Mouse (Mus musculus) embryonic facial prominence, embryonic 13.5 days (tissue): ENCODE measurements around the gene Ramp3. TPM values are rescaled to one million over a fixed set of nuclear protein-coding genes. Genes with fewer than 3 reads are reported as not detected.

ENCODE experiments used
- ATAC-seq: fragments of 200-750 bp; cut with Nextera tagmentation; 2 replicates; pipeline ENCODE4 v1.8.0; 2017; ENCODE audit warnings: low read depth; ENCODE audit not compliant: insufficient number of reproducible peaks, insufficient read depth, low FRiP score, low TSS enrichment
- H3K27ac ChIP-seq: fragments of 300-500 bp; sonication (generic); 2 replicates; pipeline ENCODE4 v1.5.1; 2015; ENCODE audit warnings: moderate library complexity, mild to moderate bottlenecking, inconsistent platforms
- H3K27me3 ChIP-seq: fragments of 300-500 bp; sonication (generic); 2 replicates; pipeline ENCODE4 v1.6.1; 2015; ENCODE audit warnings: mild to moderate bottlenecking, inconsistent platforms
- H3K36me3 ChIP-seq: fragments of 300-500 bp; sonication (generic); 2 replicates; pipeline ENCODE4 v1.6.1; 2015; ENCODE audit warnings: mild to moderate bottlenecking, inconsistent platforms
- H3K4me1 ChIP-seq: fragments of 300-500 bp; sonication (generic); 2 replicates; pipeline ENCODE4 v1.6.1; 2015; ENCODE audit warnings: inconsistent platforms
- H3K4me2 ChIP-seq: fragments of 300-500 bp; sonication (generic); 2 replicates; pipeline ENCODE4 v1.6.1; 2015; ENCODE audit warnings: moderate library complexity, mild to moderate bottlenecking, inconsistent platforms
- H3K4me3 ChIP-seq: fragments of 300-500 bp; sonication (generic); 2 replicates; pipeline ENCODE4 v1.5.1; 2015; ENCODE audit warnings: mild to moderate bottlenecking, inconsistent platforms
- H3K9ac ChIP-seq: fragments of 300-500 bp; sonication (generic); 2 replicates; pipeline ENCODE4 v1.6.1; 2015; ENCODE audit warnings: mild to moderate bottlenecking, inconsistent platforms
- H3K9me3 ChIP-seq: fragments of 300-500 bp; sonication (generic); 2 replicates; pipeline ENCODE4 v1.6.1; 2016; ENCODE audit warnings: inconsistent platforms
- WGBS: fragments of 180-500 bp; shearing (Covaris S2); methylation state at CpG from one replicate; pipeline ENCODE4 v1.1.7; 2015; ENCODE audit warnings: mixed read lengths; 5-methylcytosine and 5-hydroxymethylcytosine counted together
- polyA plus RNA-seq: library from polyadenylated mRNA; unstranded; fragments of >200 nt; fragmentation: Nextera tagmentation; extraction: Ambion mirVana; gene quantifications from 2 replicates; pipeline ENCODE4 v1.2.1, GENCODE M21; 2015

The Ramp3 gene
- polyA plus RNA-seq = 6.7 and 8.0 TPM in 2 replicates

DNA sequence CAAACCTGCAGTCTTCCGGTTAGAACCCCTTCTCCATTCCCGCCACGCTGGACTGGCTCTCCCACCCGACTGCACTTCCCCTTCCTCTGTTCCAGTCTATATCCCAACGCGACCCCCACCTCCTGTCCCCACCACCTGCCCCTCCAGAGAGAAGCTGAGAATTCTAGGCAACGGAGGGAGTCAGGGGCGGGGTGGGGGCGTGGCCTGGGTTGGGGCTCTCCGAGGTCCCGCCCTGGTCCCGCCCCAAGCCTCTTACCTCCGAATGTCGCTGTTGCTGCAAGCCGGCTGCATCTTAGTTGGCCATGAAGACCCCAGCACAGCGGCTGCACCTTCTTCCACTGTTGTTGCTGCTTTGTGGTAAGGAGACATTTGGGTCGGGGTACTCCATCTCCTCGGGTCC is at the start of gene Ramp3:
TSS of gene Ramp3 (plus strand) at position 251 of the 400 bp plus-strand sequence.
- Histone ChIP-seq H3K36me3 (no peaks in the 10 kb centered on the region), H3K27ac (no peak within 1 kb of the TSS), H3K9ac (peak within 1 kb of the TSS; percentile 54), H3K4me2 (peak within 1 kb of the TSS; percentile 75), H3K9me3 (no peaks in the 10 kb centered on the region), H3K4me1 (peaks cover 3% of the 10 kb centered on the region; the same call in 1 of the 2 replicates), H3K4me3 (peak within 1 kb of the TSS; percentile 45), H3K27me3 (peaks cover 17% of the 10 kb centered on the region)
- ATAC-seq = peak; percentile 23; the same call in 1 of the 2 replicates
- 1% methylated on average over 18 of the region's 18 CpGs for WGBS

DNA sequence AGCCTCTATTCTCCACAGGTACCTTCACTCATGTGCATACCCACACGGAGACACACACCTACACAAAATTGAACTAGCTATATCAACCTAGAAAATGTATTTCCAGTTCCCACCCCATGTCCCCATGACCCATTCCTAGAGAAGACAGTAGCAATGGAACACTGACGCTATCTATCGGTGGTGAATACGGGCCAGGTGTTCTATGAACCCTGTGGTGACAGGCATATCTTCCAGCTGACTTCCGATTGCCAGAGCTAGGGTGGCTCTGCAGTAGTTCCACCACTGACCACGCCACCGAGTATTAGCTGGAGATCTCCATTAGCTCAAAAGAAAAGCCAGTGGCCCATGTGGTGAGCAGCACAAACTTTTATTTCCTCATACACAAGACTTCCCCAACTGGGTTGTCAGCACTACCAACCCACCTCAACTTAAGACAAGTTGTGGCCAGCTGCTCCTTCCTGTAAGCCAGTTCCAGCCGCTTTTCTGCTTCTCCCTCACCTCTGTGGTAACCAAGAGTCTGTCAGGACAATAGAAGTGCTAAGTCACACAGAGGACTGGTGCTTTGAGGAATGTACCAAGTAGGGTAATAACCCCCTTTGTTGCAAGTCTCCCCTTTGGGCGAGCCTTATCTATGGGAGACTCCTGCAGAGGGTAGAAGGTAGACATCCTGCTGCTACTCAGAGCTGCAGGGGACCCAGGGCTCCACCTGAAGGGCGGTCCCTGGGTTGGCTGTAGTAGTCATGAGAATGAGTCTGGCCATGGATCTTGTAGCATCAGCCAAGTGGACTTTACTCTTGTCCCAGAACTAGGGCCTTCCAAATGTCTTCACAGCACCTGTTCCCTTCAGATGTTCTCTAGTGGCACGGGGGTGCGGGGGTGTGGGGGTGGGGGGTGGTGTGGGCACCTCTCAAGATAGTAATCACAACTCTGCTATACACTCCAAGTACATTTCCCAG is 42.8 kb upstream of the Ramp3 start:
- Histone ChIP-seq H3K27me3 (no peaks in the 10 kb centered on the region), H3K4me2 (no peak overlapping the region), H3K9me3 (no peaks in the 10 kb centered on the region), H3K4me3 (no peak overlapping the region), H3K27ac (no peak overlapping the region), H3K4me1 (no peaks in the 10 kb centered on the region), H3K36me3 (peaks cover 90% of the 10 kb centered on the region), H3K9ac (no peak overlapping the region)
- WGBS = 89% methylated on average over 12 of the region's 12 CpGs
- ATAC-seq = no peak

DNA sequence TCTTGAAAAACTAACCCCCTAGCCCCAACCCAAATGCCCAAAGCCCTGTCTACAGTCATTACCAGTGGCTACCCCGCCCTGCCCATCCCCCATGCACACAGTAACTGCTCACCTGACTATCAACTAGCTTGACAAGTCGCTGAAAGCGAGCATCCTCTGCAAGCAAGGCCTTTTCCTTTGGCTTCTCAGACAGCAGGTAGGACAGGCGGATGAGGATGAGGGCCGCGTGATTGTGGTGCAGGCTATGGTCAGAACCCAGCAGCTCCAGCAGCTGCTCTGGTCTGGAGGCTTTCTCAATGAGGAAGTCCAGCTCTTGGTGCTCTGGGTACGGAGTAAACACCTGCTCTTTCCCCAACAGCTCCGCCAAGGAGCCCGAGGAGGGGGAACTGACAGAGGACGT is 34.6 kb upstream of the Ramp3 start:
- Histone ChIP-seq H3K4me2 (no peak overlapping the region), H3K27me3 (no peaks in the 10 kb centered on the region), H3K4me3 (no peak overlapping the region), H3K9ac (no peak overlapping the region), H3K4me1 (peaks cover 32% of the 10 kb centered on the region), H3K27ac (no peak overlapping the region), H3K36me3 (peaks cover 58% of the 10 kb centered on the region), H3K9me3 (no peaks in the 10 kb centered on the region)
- WGBS = 86% methylated on average over 10 of the region's 10 CpGs
- ATAC-seq = no peak

DNA sequence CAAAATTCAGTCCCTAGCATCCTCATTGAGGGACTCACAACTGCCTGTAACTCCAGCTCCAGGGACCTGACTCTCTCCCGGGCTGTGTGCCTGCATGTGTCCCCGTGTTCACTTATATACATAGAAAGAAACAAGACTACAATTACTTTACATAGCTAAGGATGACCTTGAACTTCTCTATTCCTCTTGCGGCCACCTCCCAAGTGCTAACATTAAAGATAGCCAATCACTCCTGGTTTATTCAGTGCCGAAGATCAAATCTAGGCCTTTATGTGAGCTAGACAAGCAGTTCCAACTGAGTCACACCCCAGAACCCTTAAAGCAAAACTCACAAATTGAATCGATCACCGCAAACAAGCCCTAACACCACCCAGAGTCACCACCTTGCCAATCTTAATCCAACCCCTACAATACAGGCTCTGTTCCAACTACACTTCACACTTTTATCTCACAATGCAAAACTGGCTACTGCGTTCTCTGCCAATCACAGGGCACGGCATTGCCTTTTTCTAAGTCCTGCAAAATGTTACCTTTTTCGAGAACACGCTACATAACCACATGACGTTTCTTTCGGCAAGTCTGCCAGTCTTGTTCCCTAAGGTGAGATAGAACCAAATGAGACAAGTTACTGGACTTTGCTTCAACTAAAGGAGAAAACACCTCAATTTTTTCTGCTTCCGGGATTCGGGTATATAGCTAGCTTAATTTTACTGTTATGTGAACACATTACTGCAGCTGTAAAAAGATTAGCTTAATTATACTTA is 33.5 kb upstream of the Ramp3 start:
- ATAC-seq = no peak
- Histone ChIP-seq H3K27me3 (no peaks in the 10 kb centered on the region), H3K36me3 (peaks cover 47% of the 10 kb centered on the region), H3K9ac (peak overlapping the region; percentile 78), H3K4me1 (peaks cover 32% of the 10 kb centered on the region), H3K4me2 (peak overlapping the region; percentile 92), H3K4me3 (peak overlapping the region; percentile 74), H3K27ac (no peak overlapping the region), H3K9me3 (no peaks in the 10 kb centered on the region)
- WGBS = 71% methylated on average over 14 of the region's 14 CpGs

DNA sequence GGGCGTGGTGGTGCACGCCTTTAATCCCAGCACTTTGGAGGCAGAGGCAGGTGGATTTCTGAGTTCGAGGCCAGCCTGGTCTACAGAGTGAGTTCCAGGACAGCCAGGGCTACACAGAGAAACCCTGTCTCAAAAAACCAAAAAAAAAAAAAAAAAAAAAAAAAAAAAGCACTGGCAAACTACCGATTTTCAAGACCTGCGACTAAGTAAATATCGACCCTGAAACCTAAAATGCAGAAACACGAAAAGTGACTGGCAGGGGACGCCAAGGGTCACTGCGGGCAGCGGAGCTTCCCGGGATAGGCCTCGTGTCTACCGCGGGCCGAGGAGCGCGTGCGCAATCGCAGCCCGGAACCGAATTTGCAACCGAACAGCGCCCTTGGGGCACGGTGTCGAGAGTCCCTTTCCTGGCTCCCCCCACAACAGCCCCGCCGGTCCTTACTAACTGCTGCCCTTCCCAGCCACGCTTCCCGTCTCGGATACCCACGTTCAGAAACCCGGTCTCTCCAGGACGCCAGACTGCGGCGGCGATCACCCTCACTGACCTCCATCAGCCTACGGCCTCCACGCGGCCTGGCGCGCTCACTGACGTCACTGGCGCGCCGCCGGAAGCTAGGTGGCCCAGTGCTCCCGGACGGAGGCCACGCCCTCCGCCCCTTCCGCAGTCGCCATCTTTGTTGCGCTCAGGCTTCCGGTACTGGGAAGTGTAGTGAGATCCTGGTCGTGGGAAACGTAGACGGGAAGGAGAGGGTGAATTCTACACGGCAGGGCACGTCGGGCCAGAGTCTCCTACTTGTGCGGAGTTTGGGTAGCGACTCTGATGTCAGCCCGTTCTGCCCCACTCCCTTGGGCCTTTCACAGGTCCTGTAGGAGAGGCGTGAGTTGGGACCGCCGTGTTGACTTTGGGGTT is 32.6 kb upstream of the Ramp3 start, which contains the start of gene Tbrg4:
TSS of gene Tbrg4 (minus strand) at position 590 of the 910 bp plus-strand sequence.
- Histone ChIP-seq H3K4me2 (peak within 1 kb of the TSS; percentile 92), H3K27ac (peak within 1 kb of the TSS; percentile 95), H3K9me3 (no peaks in the 10 kb centered on the region), H3K4me3 (peak within 1 kb of the TSS; percentile 74), H3K27me3 (no peaks in the 10 kb centered on the region), H3K9ac (peak within 1 kb of the TSS; percentile 78), H3K4me1 (peaks cover 32% of the 10 kb centered on the region), H3K36me3 (peaks cover 38% of the 10 kb centered on the region)
- ATAC-seq = peak; percentile 91
- WGBS = under 1% methylated on average over 66 of the region's 66 CpGs

DNA sequence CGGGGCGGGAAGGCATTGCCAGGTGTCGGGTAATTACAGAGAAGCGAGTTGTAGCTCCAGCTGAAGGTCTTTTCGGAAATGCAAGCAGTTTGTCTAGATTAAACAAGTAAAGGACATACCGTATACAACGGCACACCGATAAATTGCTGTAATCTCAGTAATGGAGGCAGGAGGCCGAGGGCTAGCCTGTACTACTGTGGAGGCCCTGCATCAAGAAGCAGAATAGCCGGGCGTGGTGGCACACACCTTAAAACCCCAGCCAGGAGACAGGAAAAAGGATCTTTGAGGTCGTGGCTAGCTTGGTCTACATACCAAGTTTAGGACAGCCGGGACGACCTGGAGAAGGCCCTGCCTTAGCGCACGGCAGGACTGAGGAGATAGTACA is 31.9 kb upstream of the Ramp3 start:
- Histone ChIP-seq H3K27me3 (no peaks in the 10 kb centered on the region), H3K4me2 (peak overlapping the region; percentile 92), H3K4me1 (peaks cover 32% of the 10 kb centered on the region), H3K9ac (peak overlapping the region; percentile 78), H3K27ac (peak overlapping the region; percentile 95), H3K9me3 (no peaks in the 10 kb centered on the region), H3K4me3 (peak overlapping the region; percentile 74), H3K36me3 (peaks cover 32% of the 10 kb centered on the region)
- ATAC-seq = no peak
- WGBS = 11% methylated on average over 16 of the region's 16 CpGs

DNA sequence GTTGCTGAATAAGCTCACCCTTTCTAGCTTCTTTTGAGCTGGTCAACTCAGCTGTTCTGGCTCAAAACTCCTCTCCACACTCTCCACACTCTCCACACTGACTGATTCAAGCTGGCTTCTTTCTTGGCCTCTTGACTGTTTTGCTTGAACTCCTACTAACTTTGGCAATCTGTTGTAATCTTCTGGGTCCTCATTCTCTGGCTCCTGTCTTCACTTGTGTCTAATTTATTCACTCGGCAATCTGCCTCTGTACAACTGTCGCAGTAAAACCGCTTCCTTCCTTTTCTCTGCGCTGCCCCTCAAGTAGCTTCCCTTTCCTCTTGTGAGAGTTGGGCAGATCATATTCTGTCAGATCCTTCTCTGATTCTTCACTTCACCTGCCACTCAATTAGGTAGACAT is 30.6 kb upstream of the Ramp3 start:
- Histone ChIP-seq H3K27ac (no peak overlapping the region), H3K4me2 (no peak overlapping the region), H3K27me3 (no peaks in the 10 kb centered on the region), H3K4me1 (peaks cover 29% of the 10 kb centered on the region), H3K9me3 (no peaks in the 10 kb centered on the region; the same call in 1 of the 2 replicates), H3K9ac (no peak overlapping the region), H3K36me3 (peaks cover 18% of the 10 kb centered on the region), H3K4me3 (no peak overlapping the region)
- no peak for ATAC-seq
- 91% methylated on average over 4 of the region's 4 CpGs for WGBS

DNA sequence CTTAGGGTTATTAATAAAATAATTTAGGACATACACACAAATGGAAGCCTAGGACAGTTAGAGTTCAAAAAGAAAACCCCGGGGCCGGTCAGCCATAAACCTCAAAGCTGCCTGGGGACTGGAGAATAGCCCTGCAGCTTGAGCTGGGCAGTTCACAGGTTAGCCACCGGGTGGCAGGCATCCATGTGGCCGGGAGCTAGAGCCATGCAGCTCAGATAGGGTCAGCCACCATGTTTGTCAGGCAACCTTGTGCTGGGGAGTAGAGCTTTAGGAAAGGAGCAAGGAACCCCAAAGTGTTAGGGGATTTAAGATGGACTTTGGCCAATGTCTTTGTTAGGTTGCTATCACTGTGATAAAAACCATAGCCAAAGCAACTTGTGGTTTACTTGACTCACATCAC is 29.8 kb upstream of the Ramp3 start:
- H3K27me3 ChIP-seq = no peaks in the 10 kb centered on the region
- H3K36me3 ChIP-seq = peaks cover 10% of the 10 kb centered on the region; the same call in 1 of the 2 replicates
- 29% methylated on average over 4 of the region's 4 CpGs for WGBS
- H3K4me1 ChIP-seq = peaks cover 22% of the 10 kb centered on the region
- no peak overlapping the region for H3K4me3 ChIP-seq
- no peak overlapping the region for H3K9ac ChIP-seq
- no peaks in the 10 kb centered on the region; the same call in 1 of the 2 replicates for H3K9me3 ChIP-seq
- H3K27ac ChIP-seq = no peak overlapping the region
- H3K4me2 ChIP-seq = no peak overlapping the region
- ATAC-seq = no peak

DNA sequence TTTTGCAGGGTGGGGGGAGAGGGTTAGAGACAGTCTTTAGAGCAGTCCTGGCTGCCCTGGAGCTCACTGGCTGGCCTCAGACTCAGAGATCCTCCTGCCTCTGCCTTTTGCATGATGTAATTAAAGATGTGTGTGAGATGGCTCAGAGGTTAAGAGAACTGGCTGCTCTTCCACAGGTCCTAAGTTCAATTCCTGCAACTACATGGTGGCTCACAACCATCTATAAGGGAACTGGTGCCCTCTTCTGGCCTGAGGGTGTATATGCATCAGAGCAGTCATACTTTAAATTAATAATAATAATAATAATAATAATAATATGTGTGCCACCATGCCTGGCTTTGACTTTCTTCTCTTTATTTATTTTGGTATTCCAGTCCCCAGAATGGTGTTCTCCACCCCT is 28.7 kb upstream of the Ramp3 start:
- no peaks in the 10 kb centered on the region for H3K36me3 ChIP-seq
- H3K9ac ChIP-seq = no peak overlapping the region
- peaks cover 11% of the 10 kb centered on the region for H3K4me1 ChIP-seq
- no peak overlapping the region for H3K4me2 ChIP-seq
- H3K9me3 ChIP-seq = no peaks in the 10 kb centered on the region; the same call in 1 of the 2 replicates
- H3K4me3 ChIP-seq = no peak overlapping the region
- no peak overlapping the region for H3K27ac ChIP-seq
- no peaks in the 10 kb centered on the region for H3K27me3 ChIP-seq
- ATAC-seq = no peak

DNA sequence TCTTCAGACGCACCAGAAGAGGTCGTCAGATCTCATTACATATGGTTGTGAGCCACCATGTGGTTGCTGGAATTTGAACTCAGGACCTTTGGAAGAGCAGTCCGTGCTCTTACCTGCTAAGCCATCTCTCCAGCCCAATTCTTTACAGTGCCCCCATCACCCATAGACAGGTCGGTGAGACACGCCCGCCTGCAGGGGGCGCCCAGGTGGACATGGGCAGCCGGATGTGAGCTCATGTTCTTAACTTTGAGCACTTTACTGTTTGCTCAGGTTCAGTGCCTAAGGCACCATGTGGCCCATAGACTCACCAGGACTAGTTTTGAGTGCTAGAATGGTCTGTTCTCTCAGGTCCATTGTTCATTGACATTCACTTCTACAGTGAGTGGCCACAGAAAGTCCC is 22.2 kb upstream of the Ramp3 start:
- H3K9ac ChIP-seq = no peak overlapping the region
- H3K4me1 ChIP-seq = no peaks in the 10 kb centered on the region
- ATAC-seq = no peak
- 72% methylated on average over 8 of the region's 8 CpGs for WGBS
- no peaks in the 10 kb centered on the region for H3K36me3 ChIP-seq
- H3K27me3 ChIP-seq = no peaks in the 10 kb centered on the region
- H3K27ac ChIP-seq = no peak overlapping the region
- no peak overlapping the region for H3K4me3 ChIP-seq
- no peak overlapping the region for H3K4me2 ChIP-seq
- no peaks in the 10 kb centered on the region; the same call in 1 of the 2 replicates for H3K9me3 ChIP-seq

DNA sequence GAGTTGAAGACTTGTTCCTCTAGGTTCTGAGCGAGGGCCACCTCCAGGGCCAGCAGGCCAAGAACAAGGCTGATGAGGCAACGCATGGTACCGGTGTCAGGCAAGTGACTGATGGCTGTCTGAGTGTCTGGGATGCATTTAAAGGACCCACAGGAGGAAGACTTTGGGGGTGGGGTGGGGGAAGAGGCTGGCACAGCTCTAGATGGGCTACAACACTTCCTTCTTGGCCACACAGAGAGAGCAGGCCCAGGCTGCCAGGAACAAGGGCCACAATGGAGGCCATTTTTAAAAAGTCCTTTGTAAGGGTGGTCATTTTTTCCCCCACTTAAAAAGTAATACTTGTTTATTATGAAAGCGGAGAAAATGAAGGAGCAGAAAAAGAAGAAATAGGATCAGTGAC is 19.8 kb upstream of the Ramp3 start, which contains the start of gene Wap:
TSS of gene Wap (minus strand) at position 101 of the 400 bp plus-strand sequence.
- Histone ChIP-seq H3K9me3 (no peaks in the 10 kb centered on the region), H3K27me3 (no peaks in the 10 kb centered on the region), H3K4me3 (no peak within 1 kb of the TSS), H3K9ac (no peak within 1 kb of the TSS), H3K36me3 (no peaks in the 10 kb centered on the region), H3K4me2 (no peak within 1 kb of the TSS), H3K27ac (no peak within 1 kb of the TSS), H3K4me1 (no peaks in the 10 kb centered on the region)
- 87% methylated on average over 4 of the region's 4 CpGs for WGBS
- no peak for ATAC-seq
